Mouse (Mus musculus) heart, adult 2 months (tissue): ENCODE results near the gene Plekhb1.

Experiments
- CTCF ChIP-seq: fragments of 200-600 bp; IDR thresholded peaks from 2 replicates; pipeline ENCODE4 v1.8.1; 2022; ENCODE audit warnings: antibody characterized with exemption, mild to moderate bottlenecking, moderate library complexity
- EP300 ChIP-seq: fragments of 200-500 bp; IDR thresholded peaks from 2 replicates; pipeline ENCODE4 v1.6.1; 2011; ENCODE audit warnings: low read depth, low read length, control low read depth; ENCODE audit not compliant: insufficient read depth
- POLR2A ChIP-seq: fragments of 200-500 bp; IDR thresholded peaks from 2 replicates; pipeline ENCODE4 v1.6.1; 2011; ENCODE audit warnings: mild to moderate bottlenecking, low read depth, low read length, control low read depth; ENCODE audit not compliant: insufficient read depth

DNA sequence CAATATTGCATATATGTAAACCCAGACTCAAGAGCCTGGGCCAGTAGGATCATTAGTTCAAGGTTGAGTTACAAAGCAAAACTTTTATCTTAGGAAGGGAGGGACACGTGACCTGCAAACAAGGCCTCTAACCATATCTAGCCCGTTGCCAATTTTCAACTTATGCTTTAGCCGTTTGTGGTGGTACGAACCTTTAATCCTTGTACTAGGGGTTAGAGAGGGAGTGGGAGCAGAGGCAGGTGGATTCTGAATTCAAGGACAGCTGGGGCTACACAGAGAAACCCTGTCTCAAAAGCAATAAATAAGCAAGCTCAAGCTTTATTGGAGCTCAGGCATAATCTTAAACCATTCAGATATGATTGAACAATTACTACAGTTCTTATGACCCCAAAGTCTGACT, 19.8 kb downstream of the Plekhb1 start:
- TF ChIP-seq CTCF (no peak), POLR2A (no peak), EP300 (no peak)
